ENCODE assay signal across 13 mouse cellular contexts in genomic region chr4:142044452-142044851, GRCm38 (mm10). TPM values are rescaled to one million over a fixed set of nuclear protein-coding genes. Genes with fewer than 3 reads are reported as not detected.
A peak's percentile ranks its signal among the peaks of the same experiment; 100 is the strongest.
DNase-seq lines count a peak whose midpoint lies in the region; ATAC-seq lines count a peak whose summit lies in the region.
"Had no signal": no experiment of that assay in that cellular context is flagged by ENCODE, and none has a peak within 500 bp of the region (broad histone marks: within the 10 kb centered on the region; RNA-seq: fewer than 3 reads in every experiment).

No protein-coding gene starts in this region.

- peak overlapping the region; percentile 23 for H3K27ac ChIP-seq in heart, embryonic 15.5 days
- no peak overlapping the region for H3K27ac ChIP-seq in lung, embryonic 15.5 days
- peak overlapping the region; percentile 14 for H3K27ac ChIP-seq in intestine, embryonic 16.5 days (ENCODE audit: low read length)
- no peak overlapping the region for H3K27ac ChIP-seq in midbrain, embryonic 14.5 days (replicated peaks; ENCODE audit: low read depth, low read length)
- H3K27ac ChIP-seq: liver, embryonic 12.5 days had no signal

- no peaks in the 10 kb centered on the region for H3K27me3 ChIP-seq in heart, embryonic 15.5 days
- no peaks in the 10 kb centered on the region for H3K27me3 ChIP-seq in lung, embryonic 15.5 days
- no peaks in the 10 kb centered on the region for H3K27me3 ChIP-seq in intestine, embryonic 16.5 days (replicated peaks; ENCODE audit: control insufficient read depth, insufficient read depth, low read length)
- no peaks in the 10 kb centered on the region for H3K27me3 ChIP-seq in midbrain, embryonic 14.5 days (ENCODE audit: control insufficient read depth, insufficient read depth, low read length)

- peaks cover 73% of the 10 kb centered on the region for H3K4me1 ChIP-seq in heart, embryonic 15.5 days (replicated peaks)
- H3K4me1 ChIP-seq in lung, embryonic 15.5 days: peaks cover 23% of the 10 kb centered on the region
- peaks cover 44% of the 10 kb centered on the region for H3K4me1 ChIP-seq in intestine, embryonic 16.5 days (ENCODE audit: control insufficient read depth, insufficient read depth, low read length)
- H3K4me1 ChIP-seq in midbrain, embryonic 14.5 days (ENCODE audit: control insufficient read depth, insufficient read depth, low read length): no peaks in the 10 kb centered on the region

- no peaks in the 10 kb centered on the region for H3K9me3 ChIP-seq in heart, embryonic 15.5 days (replicated peaks)
- H3K9me3 ChIP-seq in lung, embryonic 15.5 days: no peaks in the 10 kb centered on the region
- H3K9me3 ChIP-seq in intestine, embryonic 16.5 days (ENCODE audit: control insufficient read depth, low read length): no peaks in the 10 kb centered on the region
- H3K9me3 ChIP-seq in midbrain, embryonic 14.5 days (ENCODE audit: control insufficient read depth, low read length): no peaks in the 10 kb centered on the region
- H3K9me3 ChIP-seq: liver, embryonic 12.5 days; megakaryocyte, embryonic 14.5 days had no signal

- H3K9ac ChIP-seq in heart, embryonic 15.5 days: no peak overlapping the region
- no peak overlapping the region for H3K9ac ChIP-seq in lung, embryonic 15.5 days
- H3K9ac ChIP-seq in intestine, embryonic 16.5 days (ENCODE audit: low read depth, low read length): peak overlapping the region; percentile 8
- H3K9ac ChIP-seq in midbrain, embryonic 14.5 days (replicated peaks; ENCODE audit: low read length): no peak overlapping the region
- H3K9ac ChIP-seq: liver, embryonic 12.5 days had no signal

- no peak for DNase-seq in heart, postnatal 25 days (ENCODE audit: low spot score)
- DNase-seq in lung, postnatal 36 days: no peak
- DNase-seq in midbrain, embryonic 14.5 days: no peak
- no peak for DNase-seq in layer of hippocampus, adult 11-12 months (ENCODE audit: low spot score)
- DNase-seq: adrenal gland, adult 2 months; kidney, adult 18-20 months; right cerebral cortex, postnatal 25 days had no signal

- WGBS in heart, embryonic 15.5 days: 42% methylated on average over 12 of the region's 12 CpGs
- WGBS in lung, embryonic 15.5 days: 39% methylated on average over 12 of the region's 12 CpGs
- WGBS in intestine, embryonic 16.5 days: 46% methylated on average over 12 of the region's 12 CpGs
- 79% methylated on average over 12 of the region's 12 CpGs for WGBS in midbrain, embryonic 14.5 days

- ATAC-seq in heart, embryonic 15.5 days (replicated peaks; ENCODE audit: insufficient number of reproducible peaks, insufficient read depth, low FRiP score, low read depth): peak; percentile 20; the same call in 1 of the 2 replicates
- ATAC-seq in lung, embryonic 15.5 days (ENCODE audit: borderline replicate concordance, extremely low read depth, low FRiP score, low TSS enrichment): peak; percentile 35; the same call in 1 of the 2 replicates
- ATAC-seq in intestine, embryonic 16.5 days: peak; percentile 64
- no peak for ATAC-seq in midbrain, embryonic 14.5 days (ENCODE audit: low FRiP score, low TSS enrichment)
- ATAC-seq: liver, embryonic 12.5 days had no signal

- no peak overlapping the region for H3K4me3 ChIP-seq in heart, embryonic 15.5 days
- H3K4me3 ChIP-seq in lung, embryonic 15.5 days: no peak overlapping the region
- peak overlapping the region; percentile 38 for H3K4me3 ChIP-seq in intestine, embryonic 16.5 days (ENCODE audit: low read length)
- no peak overlapping the region for H3K4me3 ChIP-seq in midbrain, embryonic 14.5 days (replicated peaks; ENCODE audit: low read depth, low read length)
- H3K4me3 ChIP-seq: liver, embryonic 12.5 days; megakaryocyte, embryonic 14.5 days; myocyte had no signal

- intact Hi-C loops in heart, postnatal 25 days (cut with DNase I): loop anchor here (5.0 kb wide), 1 partner anchor 38 kb away; the partner anchor contains the start of gene Tmem51

- H3K36me3 ChIP-seq in heart, embryonic 15.5 days: no peaks in the 10 kb centered on the region
- no peaks in the 10 kb centered on the region for H3K36me3 ChIP-seq in lung, embryonic 15.5 days
- no peaks in the 10 kb centered on the region for H3K36me3 ChIP-seq in intestine, embryonic 16.5 days (ENCODE audit: control insufficient read depth, insufficient read depth, low read length)
- H3K36me3 ChIP-seq in midbrain, embryonic 14.5 days (ENCODE audit: control insufficient read depth, insufficient read depth, low read length): no peaks in the 10 kb centered on the region
- H3K36me3 ChIP-seq: liver, embryonic 12.5 days had no signal

- H3K4me2 ChIP-seq in heart, embryonic 15.5 days: no peak overlapping the region
- no peak overlapping the region for H3K4me2 ChIP-seq in lung, embryonic 15.5 days
- H3K4me2 ChIP-seq in intestine, embryonic 16.5 days (ENCODE audit: low read depth, low read length): peak overlapping the region; percentile 22
- no peak overlapping the region for H3K4me2 ChIP-seq in midbrain, embryonic 14.5 days (ENCODE audit: low read length)
- H3K4me2 ChIP-seq: liver, embryonic 12.5 days had no signal

RNA-seq across cellular contexts. Expression of gene Fhad1, which starts 29.6 kb away (rescaled TPM):
- 2.7 and 2.8 TPM in 2 replicates for polyA plus RNA-seq in heart, embryonic 15.5 days (2015; fragmentation: Nextera tagmentation; extraction: Ambion mirVana)
- total RNA-seq in heart, postnatal 25 days (2021): under 1 TPM; 0.05 to 0.31 TPM
- polyA plus RNA-seq in lung, embryonic 15.5 days (2015; fragmentation: Nextera tagmentation; extraction: Ambion mirVana): 1.7 TPM in 2 replicates
- 1.4 and 2.3 TPM in 2 replicates for polyA plus RNA-seq in intestine, embryonic 16.5 days (2015; fragmentation: Nextera tagmentation; extraction: Ambion mirVana)
- 2.4 and 3.6 TPM in 2 replicates for polyA plus RNA-seq in midbrain, embryonic 14.5 days (2014; fragmentation: Nextera tagmentation; extraction: Ambion mirVana)

RNA-seq across cellular contexts. Expression of gene Tmem51, which starts 39.7 kb away (rescaled TPM):
- polyA plus RNA-seq in heart, embryonic 15.5 days (2015; fragmentation: Nextera tagmentation; extraction: Ambion mirVana): 36.7 and 40.7 TPM in 2 replicates
- total RNA-seq in heart, postnatal 25 days (2021): 1 to 10 TPM; 7.3 to 8.6 TPM
- 21.8 and 23.1 TPM in 2 replicates for polyA plus RNA-seq in lung, embryonic 15.5 days (2015; fragmentation: Nextera tagmentation; extraction: Ambion mirVana)
- polyA plus RNA-seq in intestine, embryonic 16.5 days (2015; fragmentation: Nextera tagmentation; extraction: Ambion mirVana): 160 and 206 TPM in 2 replicates
- polyA plus RNA-seq in midbrain, embryonic 14.5 days (2014; fragmentation: Nextera tagmentation; extraction: Ambion mirVana): 4.8 and 7.2 TPM in 2 replicates
- polyA plus RNA-seq: myocyte had no signal

Comparison
In these comparisons a context has a peak if more than half of its experiments do, and no peak if none do; other contexts are left out.
1. H3K27ac ChIP-seq: peak in heart, embryonic 15.5 days (single experiment) and intestine, embryonic 16.5 days (single experiment); none in lung, embryonic 15.5 days (single experiment) and midbrain, embryonic 14.5 days (single experiment).